Mouse (Mus musculus) liver, postnatal 0 days (tissue): ENCODE measurements around the gene Hsdl1.

Experiments
- CTCF ChIP-seq: sonication (generic); IDR thresholded peaks from 2 replicates; pipeline ENCODE4 v1.5.1; 2016; ENCODE audit warnings: antibody characterized with exemption, low read depth
- EP300 ChIP-seq: IDR thresholded peaks from 2 replicates; pipeline ENCODE4 v1.6.1; 2016; ENCODE audit warnings: antibody characterized with exemption, low read depth, mild to moderate bottlenecking

DNA sequence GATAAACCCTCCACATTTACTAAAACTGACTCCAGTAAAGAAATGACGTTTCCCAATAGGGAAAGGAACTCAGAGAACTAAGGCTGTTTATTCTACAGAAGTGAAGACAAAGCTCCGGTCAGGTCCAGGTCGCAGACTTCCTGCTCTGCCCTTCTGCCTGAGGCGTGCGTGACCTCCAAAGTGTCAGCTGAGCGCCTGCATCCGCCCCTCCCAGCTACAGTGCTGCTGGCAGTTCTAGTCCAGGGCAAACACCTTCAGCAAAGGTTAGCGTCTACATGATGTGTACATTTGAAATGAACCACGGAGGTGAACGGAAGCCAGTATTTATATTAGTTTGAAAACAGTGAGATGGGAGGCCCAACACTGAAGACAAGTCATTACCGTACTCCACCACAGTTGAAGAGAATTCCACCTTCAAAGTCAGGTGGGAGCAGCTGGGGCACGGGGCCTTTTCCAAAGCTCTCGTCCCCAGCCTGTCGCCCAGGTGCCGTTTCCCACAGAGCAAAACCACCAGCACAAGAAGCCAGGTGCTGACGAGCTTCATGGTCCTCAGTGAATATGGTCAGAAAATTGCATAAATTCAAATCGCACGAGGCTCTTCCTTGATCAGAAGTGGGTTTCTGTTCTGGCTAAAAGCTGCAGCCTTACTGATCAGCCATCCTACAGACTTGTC, 27.8 kb downstream of the Hsdl1 start:
- TF ChIP-seq CTCF = no peak
- TF ChIP-seq EP300 = no peak
